Mouse (Mus musculus): ENCODE data around the gene Rnpep. TPM values are rescaled to one million over a fixed set of nuclear protein-coding genes. Genes with fewer than 3 reads are reported as not detected.

The Rnpep gene
- total RNA-seq, 4 experiments from 2014 or later = 47.2 to 76.7 (median 65.1) TPM

Other genes starting within 250 kb of the Rnpep start
- 1 to 10 TPM in 2 of 4 experiments, under 1 TPM in 2; 0.40 to 2.2 (median 1.1) TPM for gene Lgr6, start 178.8 kb downstream of the Rnpep start, total RNA-seq (2022)
- gene Ptpn7, start 151.4 kb downstream of the Rnpep start, total RNA-seq (2022) = 1 to 10 TPM; 1.4 to 1.5 (median 1.4) TPM
- gene Arl8a, start 137.3 kb downstream of the Rnpep start, total RNA-seq (2022) = 10 to 100 TPM; 57.5 to 77.4 (median 68.5) TPM
- 1 to 10 TPM in 3 of 4 experiments, under 1 TPM in 1; 0.80 to 1.9 (median 1.3) TPM for gene Gpr37l1, start 116.4 kb downstream of the Rnpep start, total RNA-seq (2022)
- gene Elf3, start 25.5 kb downstream of the Rnpep start, total RNA-seq (2022) = under 1 TPM; 0.20 to 0.52 (median 0.43) TPM
- 100 to 1,000 TPM; 169 to 204 (median 197) TPM for gene Timm17a, start 29.7 kb upstream of the Rnpep start, total RNA-seq (2022)
- 1 to 10 TPM; 1.2 to 1.6 (median 1.5) TPM for gene Lmod1, start 40.7 kb upstream of the Rnpep start, total RNA-seq (2022)
- gene Shisa4, start 91.2 kb upstream of the Rnpep start, total RNA-seq (2022) = 10 to 100 TPM in 1 of 4 experiments, 1 to 10 TPM in 3; 5.9 to 16.3 (median 8.5) TPM
- 100 to 1,000 TPM in 2 of 4 experiments, 10 to 100 TPM in 2; 71.1 to 104 (median 90.1) TPM for gene Ipo9, start 146.4 kb upstream of the Rnpep start, total RNA-seq (2022)

All from adrenal gland, adult 8-10 months (tissue).